ENCODE assay signal across 25 mouse cellular contexts in the genomic region with DNA sequence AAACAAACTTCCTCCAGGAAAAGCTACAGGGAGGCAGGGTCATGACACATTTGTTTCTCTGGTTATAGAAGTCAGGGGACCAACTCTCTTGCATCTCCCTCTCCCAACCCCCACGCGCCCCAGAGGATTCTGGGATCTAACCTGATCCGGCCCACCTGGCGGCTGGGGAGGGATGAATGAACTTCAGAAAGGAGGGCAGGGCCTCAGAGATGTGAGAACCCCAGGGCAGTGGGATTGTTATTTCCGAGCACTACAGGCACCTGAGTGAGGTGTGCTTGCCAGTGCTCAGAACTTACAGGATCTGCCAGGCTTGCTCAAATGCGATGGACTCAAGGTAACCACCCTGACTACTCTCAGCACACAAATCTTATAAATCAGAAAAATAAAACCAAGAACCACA. TPM values are rescaled to one million over a fixed set of nuclear protein-coding genes. Genes with fewer than 3 reads are reported as not detected.
DNase-seq lines count a peak whose midpoint lies in the region; ATAC-seq and TF ChIP-seq lines count a peak whose summit lies in the region.
"Had no signal": no experiment of that assay in that cellular context is flagged by ENCODE, and none has a peak within 500 bp of the region (broad histone marks: within the 10 kb centered on the region; RNA-seq: fewer than 3 reads in every experiment).

No protein-coding gene starts in this region.

- peak overlapping the region; percentile 49; the same call in 1 of the 2 replicates for H3K27ac ChIP-seq in liver, embryonic 12.5 days
- H3K27ac ChIP-seq in liver, postnatal 0 days (ENCODE audit: low read depth): no peak overlapping the region
- peak overlapping the region; percentile 51; the same call in 1 of the 2 replicates for H3K27ac ChIP-seq in ES-E14 (ENCODE audit: insufficient read depth, low read depth, low read length, poor library complexity, severe bottlenecking)
- H3K27ac ChIP-seq: embryonic facial prominence, embryonic 15.5 days; forebrain, embryonic 10.5 days; hindbrain, embryonic 10.5 days; hindbrain, embryonic 15.5 days had no signal

- TF ChIP-seq CTCF in liver, postnatal 0 days (IDR thresholded peaks at IDR 0.05; ENCODE audit: low read depth): no peak

- H3K36me3 ChIP-seq in liver, embryonic 12.5 days: no peaks in the 10 kb centered on the region
- H3K36me3 ChIP-seq in liver, postnatal 0 days (replicated peaks; ENCODE audit: insufficient read depth, low read length): no peaks in the 10 kb centered on the region
- H3K36me3 ChIP-seq in ES-E14 (ENCODE audit: control insufficient read depth, insufficient read depth, low read length, poor library complexity, severe bottlenecking): peaks cover 15% of the 10 kb centered on the region; the same call in 1 of the 2 replicates
- H3K36me3 ChIP-seq: embryonic facial prominence, embryonic 15.5 days; forebrain, embryonic 10.5 days; hindbrain, embryonic 10.5 days; hindbrain, embryonic 15.5 days had no signal

- no peak overlapping the region for H3K4me3 ChIP-seq in liver, embryonic 12.5 days
- H3K4me3 ChIP-seq in liver, postnatal 0 days (ENCODE audit: low read depth, low read length): no peak overlapping the region
- H3K4me3 ChIP-seq in ES-E14 (ENCODE audit: insufficient read depth in 1 of 2, low read depth in 1 of 2, low read length in 2 of 2, poor library complexity in 1 of 2, severe bottlenecking in 1 of 2): peak overlapping the region; percentile 8 to 36; a peak in 3 of 4 replicates
- H3K4me3 ChIP-seq: embryonic facial prominence, embryonic 15.5 days; erythroblast, embryonic 14.5 days; forebrain, embryonic 10.5 days; gastrocnemius, adult 2 months; hindbrain, embryonic 15.5 days had no signal

- in situ Hi-C loops in ES-E14 (cut with MboI; ENCODE audit: low sequenced_read_pairs in 2 of 2, unreplicated experiment in 2 of 2): no loop called here

- DNase-seq in cerebellum, adult 9-11 months: peak; percentile 20
- no peak for DNase-seq in cerebellum, postnatal 4 days (ENCODE audit: low spot score in 2 of 2)
- no peak for DNase-seq in liver, postnatal 0 days
- DNase-seq in ES-E14 (ENCODE audit: low read depth, low spot score): no peak
- no peak for DNase-seq in spleen, adult 12 weeks (ENCODE audit: low spot score)
- DNase-seq: adrenal gland, postnatal 14 days; cerebellum, adult 18-20 months; cerebellum, postnatal 10 days; embryo, embryonic 11 days; gastrocnemius, adult 2 months; gastrocnemius, postnatal 25 days had no signal

- WGBS in liver, embryonic 12.5 days (ENCODE audit: insufficient replicate concordance): 85% methylated on average over 6 of the region's 6 CpGs
- 92% methylated on average over 6 of the region's 6 CpGs for WGBS in liver, postnatal 0 days (ENCODE audit: insufficient replicate concordance)

- H3K9me3 ChIP-seq in liver, embryonic 12.5 days (replicated peaks): no peaks in the 10 kb centered on the region
- no peaks in the 10 kb centered on the region for H3K9me3 ChIP-seq in liver, postnatal 0 days (ENCODE audit: low read length)
- H3K9me3 ChIP-seq in ES-E14 (ENCODE audit: control insufficient read depth, insufficient read depth, low read depth, low read length): no peaks in the 10 kb centered on the region
- H3K9me3 ChIP-seq: embryonic facial prominence, embryonic 15.5 days; forebrain, embryonic 10.5 days; hindbrain, embryonic 10.5 days; hindbrain, embryonic 15.5 days had no signal

- H3K4me2 ChIP-seq in liver, embryonic 12.5 days: no peak overlapping the region
- no peak overlapping the region for H3K4me2 ChIP-seq in liver, postnatal 0 days (ENCODE audit: low read depth, low read length)
- H3K4me2 ChIP-seq: embryonic facial prominence, embryonic 15.5 days had no signal

- ATAC-seq in liver, embryonic 12.5 days: no peak
- no peak for ATAC-seq in liver, postnatal 0 days
- ATAC-seq in activated CD4-positive, CD25-positive, alpha-beta regulatory T cell, adult 4 months: no peak
- ATAC-seq: forebrain, embryonic 14.5 days; intestine, embryonic 16.5 days; Patski had no signal

- TF ChIP-seq EP300 in liver, postnatal 0 days (IDR thresholded peaks at IDR 0.05; ENCODE audit: low read depth): no peak

- peaks cover 13% of the 10 kb centered on the region; the same call in 1 of the 2 replicates for H3K27me3 ChIP-seq in liver, embryonic 12.5 days (replicated peaks)
- no peaks in the 10 kb centered on the region for H3K27me3 ChIP-seq in liver, postnatal 0 days (ENCODE audit: insufficient read depth, low read length)
- H3K27me3 ChIP-seq: Patski had no signal

- H3K4me1 ChIP-seq in liver, embryonic 12.5 days: peaks cover 83% of the 10 kb centered on the region
- H3K4me1 ChIP-seq in liver, postnatal 0 days (ENCODE audit: insufficient read depth): peaks cover 33% of the 10 kb centered on the region
- H3K4me1 ChIP-seq in ES-E14 (ENCODE audit: control insufficient read depth in 2 of 2, insufficient read depth in 2 of 2, low read length in 2 of 2, poor library complexity in 1 of 2): peaks cover 7 to 17% of the 10 kb centered on the region in 2 experiments; a peak in 3 of 4 replicates

- no peak overlapping the region for H3K9ac ChIP-seq in liver, embryonic 12.5 days
- H3K9ac ChIP-seq in liver, postnatal 0 days (replicated peaks): no peak overlapping the region
- no peak overlapping the region; the same call in 1 of the 2 replicates for H3K9ac ChIP-seq in ES-E14 (ENCODE audit: insufficient read depth, low read depth, low read length, poor library complexity, severe bottlenecking)
- H3K9ac ChIP-seq: embryonic facial prominence, embryonic 15.5 days; hindbrain, embryonic 15.5 days had no signal

TF ChIP-seq in ES-E14, 5 proteins besides CTCF, POLR2A, EP300 and RAD21:
- no peak for TF ChIP-seq CHD2 (IDR thresholded peaks at IDR 0.05; ENCODE audit: low read depth, low read length)
- TF ChIP-seq HCFC1 (IDR thresholded peaks at IDR 0.05; ENCODE audit: borderline replicate concordance, insufficient read depth, low read length): no peak
- TF ChIP-seq MAFK (IDR thresholded peaks at IDR 0.05; ENCODE audit: insufficient read depth, low read depth, low read length): no peak
- no peak for TF ChIP-seq ZC3H11A (IDR thresholded peaks at IDR 0.05; ENCODE audit: borderline replicate concordance, low read depth, low read length)
- TF ChIP-seq ZNF384 (IDR thresholded peaks at IDR 0.05; ENCODE audit: low read depth, low read length): no peak
TF ChIP-seq in ES-E14: peak in this region for 0.

RNA-seq across cellular contexts. Expression of gene Trib3, which starts 1.6 kb away (rescaled TPM):
- 6.1 and 7.2 TPM in 2 replicates for polyA plus RNA-seq in liver, embryonic 12.5 days (2016; fragmentation: Nextera tagmentation; extraction: Ambion mirVana)
- polyA plus RNA-seq in liver, postnatal 0 days (2015; fragmentation: Nextera tagmentation; extraction: Ambion mirVana): 4.1 and 5.5 TPM in 2 replicates
- total RNA-seq in ES-E14 (2012; rRNA removed): 18.5 and 29.2 TPM in 2 replicates
- polyA plus RNA-seq in activated CD4-positive, CD25-positive, alpha-beta regulatory T cell, adult 4 months (2017; shearing (Covaris generic)): 1 to 10 TPM; 3.4 to 5.1 TPM
- total RNA-seq: common myeloid progenitor, adult 5-6 weeks; granulocyte monocyte progenitor cell, adult 5-6 weeks had no signal

RNA-seq across cellular contexts. Expression of gene Rbck1, which starts 12.9 kb away (rescaled TPM):
- 67.4 and 69.6 TPM in 2 replicates for polyA plus RNA-seq in liver, embryonic 12.5 days (2016; fragmentation: Nextera tagmentation; extraction: Ambion mirVana)
- polyA plus RNA-seq in liver, postnatal 0 days (2015; fragmentation: Nextera tagmentation; extraction: Ambion mirVana): 30.2 and 31.0 TPM in 2 replicates
- 69.9 and 113 TPM in 2 replicates for total RNA-seq in ES-E14 (2012; rRNA removed)
- 10 to 100 TPM; 65.1 to 86.1 TPM for polyA plus RNA-seq in activated CD4-positive, CD25-positive, alpha-beta regulatory T cell, adult 4 months (2017; shearing (Covaris generic))

RNA-seq across cellular contexts. Expression of gene Nrsn2, which starts 31.0 kb away (rescaled TPM):
- 0.08 TPM in 1 of 2 replicates, not detected in the other for polyA plus RNA-seq in liver, embryonic 12.5 days (2016; fragmentation: Nextera tagmentation; extraction: Ambion mirVana)
- not detected in 2 replicates for polyA plus RNA-seq in liver, postnatal 0 days (2015; fragmentation: Nextera tagmentation; extraction: Ambion mirVana)
- total RNA-seq in ES-E14 (2012; rRNA removed): 2.1 and 3.3 TPM in 2 replicates
- not detected for polyA plus RNA-seq in activated CD4-positive, CD25-positive, alpha-beta regulatory T cell, adult 4 months (2017; shearing (Covaris generic))
- total RNA-seq: common myeloid progenitor, adult 5-6 weeks; gastrocnemius, adult 2 months; gastrocnemius, postnatal 25 days; granulocyte monocyte progenitor cell, adult 5-6 weeks; heart, postnatal 25 days had no signal
- polyA plus RNA-seq: C2C12; erythroblast, embryonic 14.5 days; Patski had no signal

RNA-seq across cellular contexts. Expression of gene Tbc1d20, which starts 51.8 kb away (rescaled TPM):
- polyA plus RNA-seq in liver, embryonic 12.5 days (2016; fragmentation: Nextera tagmentation; extraction: Ambion mirVana): 17.9 and 18.4 TPM in 2 replicates
- polyA plus RNA-seq in liver, postnatal 0 days (2015; fragmentation: Nextera tagmentation; extraction: Ambion mirVana): 7.8 and 8.3 TPM in 2 replicates
- 18.7 and 20.2 TPM in 2 replicates for total RNA-seq in ES-E14 (2012; rRNA removed)
- polyA plus RNA-seq in activated CD4-positive, CD25-positive, alpha-beta regulatory T cell, adult 4 months (2017; shearing (Covaris generic)): 10 to 100 TPM; 14.9 to 18.3 TPM

RNA-seq across cellular contexts. Expression of gene Sox12, which starts 52.5 kb away (rescaled TPM):
- 3.5 and 3.7 TPM in 2 replicates for polyA plus RNA-seq in liver, embryonic 12.5 days (2016; fragmentation: Nextera tagmentation; extraction: Ambion mirVana)
- polyA plus RNA-seq in liver, postnatal 0 days (2015; fragmentation: Nextera tagmentation; extraction: Ambion mirVana): 1.2 and 1.3 TPM in 2 replicates
- 7.4 and 9.1 TPM in 2 replicates for total RNA-seq in ES-E14 (2012; rRNA removed)
- polyA plus RNA-seq in activated CD4-positive, CD25-positive, alpha-beta regulatory T cell, adult 4 months (2017; shearing (Covaris generic)): under 1 TPM; 0.30 to 0.33 TPM

Comparison
In these comparisons a context has a peak if more than half of its experiments do, and no peak if none do; other contexts are left out.
1. H3K4me3 ChIP-seq: peak in ES-E14 (2 of 2); none in liver, embryonic 12.5 days (single experiment) and liver, postnatal 0 days (single experiment).